Mouse (Mus musculus) liver, embryonic 15.5 days (tissue): ENCODE measurements around the gene Slc12a3. TPM values are rescaled to one million over a fixed set of nuclear protein-coding genes. Genes with fewer than 3 reads are reported as not detected.
A peak's percentile ranks its signal among the peaks of the same experiment; 100 is the strongest.

Source experiments
- ATAC-seq: fragments of 200-750 bp; cut with Nextera tagmentation; 2 replicates; pipeline ENCODE4 v1.8.0; 2017; ENCODE audit warnings: moderate number of reproducible peaks, mild to moderate bottlenecking, moderate library complexity; ENCODE audit not compliant: insufficient read depth
- H3K27ac ChIP-seq: fragments of 300-500 bp; sonication (generic); replicated peaks from 2 replicates; pipeline ENCODE4 v1.5.1; 2015; ENCODE audit warnings: mild to moderate bottlenecking, inconsistent platforms
- H3K27me3 ChIP-seq: fragments of 300-500 bp; sonication (generic); 2 replicates; pipeline ENCODE4 v1.6.1; 2015; ENCODE audit warnings: mild to moderate bottlenecking, inconsistent platforms
- H3K36me3 ChIP-seq: fragments of 300-500 bp; sonication (generic); replicated peaks from 2 replicates; pipeline ENCODE4 v1.6.1; 2015; ENCODE audit warnings: moderate library complexity, mild to moderate bottlenecking, inconsistent platforms
- H3K4me1 ChIP-seq: fragments of 300-500 bp; sonication (generic); replicated peaks from 2 replicates; pipeline ENCODE4 v1.6.1; 2015; ENCODE audit warnings: inconsistent platforms
- H3K4me2 ChIP-seq: fragments of 300-500 bp; sonication (generic); 2 replicates; pipeline ENCODE4 v1.6.1; 2015; ENCODE audit warnings: moderate library complexity, mild to moderate bottlenecking, inconsistent platforms
- H3K4me3 ChIP-seq: fragments of 300-500 bp; sonication (generic); replicated peaks from 2 replicates; pipeline ENCODE4 v1.5.1; 2015; ENCODE audit warnings: mild to moderate bottlenecking, inconsistent platforms
- H3K9ac ChIP-seq: fragments of 300-500 bp; sonication (generic); 2 replicates; pipeline ENCODE4 v1.6.1; 2015; ENCODE audit warnings: moderate library complexity, mild to moderate bottlenecking, inconsistent platforms
- H3K9me3 ChIP-seq: fragments of 300-500 bp; sonication (generic); replicated peaks from 2 replicates; pipeline ENCODE4 v1.6.1; 2016; ENCODE audit warnings: inconsistent platforms
- WGBS: fragments of 180-500 bp; shearing (Covaris S2); methylation state at CpG from one replicate; pipeline ENCODE4 v1.1.7; 2015; ENCODE audit warnings: mixed read lengths; ENCODE audit not compliant: insufficient replicate concordance; 5-methylcytosine and 5-hydroxymethylcytosine counted together
- polyA plus RNA-seq: library from polyadenylated mRNA; unstranded; fragments of >200 nt; fragmentation: Nextera tagmentation; extraction: Ambion mirVana; gene quantifications from 2 replicates; pipeline ENCODE4 v1.2.1, GENCODE M21; 2015

Slc12a3 gene
- polyA plus RNA-seq, 1 experiment from 2014 or later: 0.15 TPM

DNA sequence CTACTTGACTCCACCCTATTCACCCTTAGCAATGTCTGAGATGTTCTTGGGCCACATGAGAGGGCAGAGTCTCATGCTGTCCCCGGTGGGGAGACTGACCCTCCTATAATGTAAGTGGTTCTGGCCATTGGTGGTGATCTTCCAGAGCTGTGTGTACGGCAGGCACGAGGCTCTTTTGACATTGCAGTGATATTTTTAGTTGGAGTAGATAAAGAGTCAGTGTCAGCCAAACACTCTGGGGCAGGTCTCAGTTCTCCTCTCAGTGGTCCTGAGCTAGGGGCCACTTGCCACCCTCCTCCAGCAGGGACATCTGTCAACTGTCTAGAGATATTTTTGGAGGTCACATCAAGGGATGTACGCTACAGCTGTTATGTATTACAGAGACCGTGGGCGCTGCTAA lies 28.2 kb downstream of the Slc12a3 start:
- ATAC-seq: no peak
- WGBS: 39% methylated on average over 6 of the region's 6 CpGs
- Histone ChIP-seq H3K36me3 (no peaks in the 10 kb centered on the region), H3K9ac (no peak overlapping the region), H3K4me3 (no peak overlapping the region), H3K9me3 (no peaks in the 10 kb centered on the region), H3K27ac (no peak overlapping the region), H3K27me3 (no peaks in the 10 kb centered on the region), H3K4me2 (no peak overlapping the region), H3K4me1 (peaks cover 15% of the 10 kb centered on the region)

DNA sequence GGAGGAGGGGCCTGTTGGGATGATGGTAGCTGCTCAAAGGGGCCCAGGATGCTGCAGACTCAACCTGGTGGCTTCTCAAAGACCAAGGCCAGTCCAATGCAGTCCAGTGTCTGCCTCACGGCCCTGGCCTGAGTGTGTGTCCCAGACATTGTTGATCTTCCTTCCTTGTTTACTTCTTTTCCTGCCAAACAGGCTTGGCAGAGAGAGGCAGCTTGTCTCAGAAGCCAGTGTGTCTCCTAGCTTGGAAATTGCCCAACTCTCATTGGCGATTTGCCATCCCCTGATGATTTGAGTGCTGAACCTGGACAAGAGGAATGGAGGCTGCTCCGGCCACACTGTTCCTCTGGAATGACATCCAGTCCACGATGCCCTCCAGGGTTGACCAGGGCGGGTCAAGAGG lies 29.5 kb downstream of the Slc12a3 start:
- WGBS: 51% methylated on average over 5 of the region's 5 CpGs
- Histone ChIP-seq H3K9ac (no peak overlapping the region), H3K4me2 (no peak overlapping the region), H3K4me1 (peaks cover 28% of the 10 kb centered on the region), H3K4me3 (no peak overlapping the region), H3K36me3 (no peaks in the 10 kb centered on the region), H3K27me3 (no peaks in the 10 kb centered on the region), H3K9me3 (no peaks in the 10 kb centered on the region), H3K27ac (0 out of 2 replicates have a peak overlapping the region, but pooled peaks have one; percentile 19)
- ATAC-seq: no peak

DNA sequence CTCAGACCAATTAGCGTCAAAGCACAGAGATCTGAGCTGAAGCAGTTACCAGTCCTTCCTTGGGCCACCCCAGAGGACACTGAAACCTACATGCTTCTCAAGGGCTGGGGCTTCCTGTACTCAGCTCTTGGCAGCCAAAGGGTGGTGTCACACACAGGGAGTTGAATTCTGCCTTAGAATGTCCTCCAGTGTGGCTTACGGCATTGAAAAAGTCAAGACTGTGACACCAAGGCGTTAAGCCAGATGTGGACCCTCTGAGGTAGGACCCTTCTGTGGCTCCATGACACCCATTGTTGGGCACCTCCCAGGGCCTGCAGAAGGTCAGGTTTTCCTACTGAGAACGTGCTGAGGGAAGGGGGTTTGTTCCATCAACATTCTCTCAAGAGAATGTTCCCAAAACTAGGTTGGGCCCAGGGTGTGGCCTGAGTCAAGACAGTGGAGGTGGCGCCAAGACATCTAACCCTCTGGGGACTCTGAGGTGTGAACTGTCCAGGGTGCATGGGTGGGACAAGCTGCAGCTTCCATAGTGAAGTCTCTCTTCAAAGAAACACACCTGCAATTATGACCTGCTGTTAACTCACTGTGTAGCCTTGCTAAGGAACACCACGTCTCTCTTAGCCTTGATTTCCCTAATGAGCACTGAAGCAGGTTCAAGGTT lies 32.9 kb downstream of the Slc12a3 start:
- Histone ChIP-seq H3K9ac (no peak overlapping the region), H3K4me2 (no peak overlapping the region), H3K36me3 (no peaks in the 10 kb centered on the region), H3K27ac (no peak overlapping the region), H3K4me3 (no peak overlapping the region), H3K27me3 (no peaks in the 10 kb centered on the region), H3K9me3 (no peaks in the 10 kb centered on the region), H3K4me1 (peaks cover 42% of the 10 kb centered on the region)
- WGBS: 73% methylated on average over 6 of the region's 6 CpGs
- ATAC-seq: no peak

DNA sequence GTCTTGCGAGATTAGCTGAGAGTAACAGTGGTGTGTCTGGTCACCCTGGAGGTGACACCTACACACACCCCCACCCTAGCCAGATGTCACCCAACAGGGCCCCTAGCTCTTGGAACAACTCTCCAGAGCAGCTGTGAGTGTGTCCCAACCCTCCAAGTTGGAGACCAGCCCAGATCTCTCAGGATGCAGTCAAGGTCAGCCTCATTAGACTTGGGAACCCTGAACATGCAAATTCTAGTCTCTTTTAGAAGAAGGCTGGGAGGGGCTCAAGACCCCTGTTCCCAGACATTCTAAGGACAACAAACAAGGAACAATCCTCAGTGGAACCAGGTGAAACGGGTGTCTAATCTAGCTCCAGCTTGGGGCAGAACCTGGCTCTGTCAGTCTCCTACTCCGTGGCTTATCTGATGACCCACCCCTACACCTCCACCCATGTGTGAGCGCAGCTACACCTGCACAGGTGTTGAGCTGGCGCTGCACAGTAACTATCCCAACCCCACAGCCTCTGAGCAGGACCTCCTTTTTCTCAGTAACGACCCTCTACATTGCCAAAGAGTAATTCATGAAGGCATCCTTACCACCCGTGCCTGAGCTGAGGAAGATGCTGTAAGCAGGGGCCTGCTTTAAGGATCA lies 33.7 kb downstream of the Slc12a3 start:
- 0 out of 2 replicates have a peak overlapping the region, but pooled peaks have one; percentile 67 for H3K27ac ChIP-seq
- H3K9me3 ChIP-seq: no peaks in the 10 kb centered on the region
- 51% methylated on average over 7 of the region's 7 CpGs for WGBS
- H3K4me3 ChIP-seq: no peak overlapping the region
- no peak overlapping the region for H3K4me2 ChIP-seq
- H3K4me1 ChIP-seq: peaks cover 42% of the 10 kb centered on the region
- H3K27me3 ChIP-seq: no peaks in the 10 kb centered on the region
- no peak for ATAC-seq
- no peak overlapping the region for H3K9ac ChIP-seq
- no peaks in the 10 kb centered on the region for H3K36me3 ChIP-seq

DNA sequence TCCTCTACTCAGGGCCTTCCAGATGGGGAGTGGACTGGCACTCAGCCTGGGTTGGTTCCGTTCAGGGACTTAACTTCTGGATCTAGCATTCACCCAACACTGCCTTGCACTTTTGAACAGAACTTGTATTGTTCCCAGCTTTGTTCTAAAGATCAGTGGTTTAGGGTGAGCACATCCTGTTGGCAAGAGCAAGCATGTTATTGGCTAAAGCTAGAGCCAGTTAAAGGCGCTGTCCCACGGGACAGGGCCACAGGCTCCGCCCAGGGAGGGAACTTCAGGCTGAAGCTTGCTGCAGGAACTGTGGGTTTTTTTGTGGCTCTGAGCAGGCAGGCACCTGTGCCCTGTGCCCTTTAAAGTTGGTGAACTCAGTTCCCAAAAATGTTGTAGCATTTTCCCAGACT lies 34.3 kb downstream of the Slc12a3 start:
- H3K9ac ChIP-seq: no peak overlapping the region
- H3K27ac ChIP-seq: peak overlapping the region; percentile 67
- peaks cover 41% of the 10 kb centered on the region for H3K4me1 ChIP-seq
- peak; percentile 42 for ATAC-seq
- no peaks in the 10 kb centered on the region for H3K27me3 ChIP-seq
- 32% methylated on average over 4 of the region's 4 CpGs for WGBS
- H3K4me3 ChIP-seq: no peak overlapping the region
- no peak overlapping the region; the same call in 1 of the 2 replicates for H3K4me2 ChIP-seq
- no peaks in the 10 kb centered on the region for H3K9me3 ChIP-seq
- H3K36me3 ChIP-seq: no peaks in the 10 kb centered on the region

DNA sequence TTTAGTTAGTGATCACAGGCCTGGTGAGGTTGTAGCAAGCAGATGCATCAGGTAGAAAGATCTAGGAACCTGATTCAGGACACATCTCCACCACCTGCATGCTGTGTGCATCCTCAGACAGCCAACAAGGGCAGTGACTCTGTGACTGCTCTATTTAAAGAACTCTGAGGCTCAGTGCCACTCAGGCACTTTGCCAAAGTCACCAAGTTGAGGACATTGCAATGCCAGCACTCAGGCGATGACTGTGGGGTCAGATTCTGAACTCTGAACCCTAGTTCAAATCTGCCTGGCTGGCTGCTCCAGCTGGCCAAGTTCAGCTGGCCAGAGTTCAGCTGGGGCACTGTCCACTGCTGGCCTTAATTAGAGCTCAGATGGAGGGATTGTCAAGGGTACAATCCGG lies 34.9 kb downstream of the Slc12a3 start:
- Histone ChIP-seq H3K4me1 (peaks cover 38% of the 10 kb centered on the region), H3K36me3 (no peaks in the 10 kb centered on the region), H3K4me2 (no peak overlapping the region; the same call in 1 of the 2 replicates), H3K27ac (peak overlapping the region; percentile 67), H3K4me3 (no peak overlapping the region), H3K9ac (no peak overlapping the region), H3K9me3 (no peaks in the 10 kb centered on the region), H3K27me3 (no peaks in the 10 kb centered on the region)
- 63% methylated on average over 2 of the region's 2 CpGs for WGBS
- peak; percentile 67 for ATAC-seq

DNA sequence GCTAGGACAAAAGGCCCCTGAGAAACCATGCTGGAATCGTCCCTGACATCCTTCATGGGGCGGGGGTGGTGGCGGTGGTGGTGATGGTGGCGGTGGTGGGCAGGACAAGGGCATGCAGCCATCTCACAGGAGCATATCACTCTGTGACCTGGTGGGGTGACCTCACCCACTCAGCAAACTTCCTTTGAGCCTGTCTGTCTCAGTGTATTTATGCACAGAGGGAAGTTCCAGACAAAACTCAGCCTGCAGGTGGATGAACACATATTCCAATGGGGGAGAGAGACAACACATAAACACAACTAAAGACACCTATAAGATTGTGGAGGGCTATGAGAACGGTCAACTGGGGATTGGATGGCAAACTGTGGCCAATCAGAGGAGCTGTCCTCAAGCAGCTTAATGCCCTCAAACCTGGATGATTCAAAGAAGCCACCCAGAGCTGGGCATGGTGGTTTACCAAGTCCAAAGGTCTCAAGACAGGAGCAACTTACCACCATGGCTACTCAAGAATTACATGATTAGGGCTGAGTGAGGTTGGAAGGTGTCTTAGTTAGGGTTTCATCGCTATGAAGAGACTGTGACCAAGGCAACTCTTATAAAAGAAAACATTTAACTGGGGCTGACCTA lies 35.8 kb downstream of the Slc12a3 start:
- Histone ChIP-seq H3K4me2 (no peak overlapping the region), H3K9ac (no peak overlapping the region), H3K4me1 (peaks cover 40% of the 10 kb centered on the region), H3K27ac (peak overlapping the region; percentile 67; the same call in 1 of the 2 replicates), H3K9me3 (no peaks in the 10 kb centered on the region), H3K36me3 (no peaks in the 10 kb centered on the region), H3K27me3 (no peaks in the 10 kb centered on the region), H3K4me3 (no peak overlapping the region)
- 56% methylated on average over 6 of the region's 6 CpGs for WGBS
- ATAC-seq: no peak

DNA sequence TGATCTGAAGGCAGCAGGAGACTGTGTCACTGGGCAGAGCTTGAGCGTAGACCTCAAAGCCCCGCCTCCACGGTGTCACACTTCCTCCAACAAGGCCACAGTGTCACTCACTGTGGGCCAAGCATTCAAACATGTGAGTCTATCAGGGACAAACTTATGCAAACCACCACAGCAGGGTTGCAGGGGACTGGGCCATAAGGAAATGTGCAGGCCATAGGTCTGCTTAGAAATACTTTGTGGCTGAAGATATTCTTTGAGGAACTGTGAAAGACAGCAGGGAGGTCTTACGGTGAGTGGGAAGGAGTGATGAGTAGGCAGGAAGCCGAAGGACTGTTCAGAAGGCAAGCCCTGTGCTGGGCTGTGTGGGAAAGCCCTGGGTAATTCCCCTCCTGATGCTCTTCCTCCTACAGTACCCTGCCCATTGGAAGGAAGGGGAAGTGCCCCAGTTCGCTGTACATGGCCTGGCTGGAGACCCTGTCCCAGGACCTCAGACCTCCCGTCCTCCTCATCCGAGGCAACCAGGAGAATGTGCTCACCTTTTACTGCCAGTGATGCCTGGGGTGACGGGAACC lies 36.5 kb downstream of the Slc12a3 start:
- no peaks in the 10 kb centered on the region for H3K9me3 ChIP-seq
- WGBS: 32% methylated on average over 9 of the region's 9 CpGs
- peak; percentile 49 for ATAC-seq

DNA sequence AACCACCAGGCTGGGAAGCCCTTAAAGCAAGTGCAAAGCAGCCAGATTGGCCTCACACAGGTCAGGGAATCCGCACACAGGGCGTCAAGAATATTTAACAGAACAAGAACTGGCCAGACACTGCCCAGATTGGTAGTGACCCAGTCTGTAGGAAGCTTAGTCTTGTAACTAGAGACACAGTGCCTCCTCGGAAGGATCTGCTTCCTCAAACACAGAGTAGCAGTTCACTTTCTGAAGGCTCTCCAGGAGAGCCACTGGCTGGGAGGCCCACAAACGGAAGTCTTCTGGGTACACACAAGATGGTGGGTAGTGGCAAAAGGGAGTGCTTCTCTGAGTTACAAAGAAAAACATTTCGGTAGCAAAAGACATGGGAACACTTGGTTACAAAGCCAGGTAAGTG lies 41.8 kb downstream of the Slc12a3 start:
- no peak for ATAC-seq
- no peaks in the 10 kb centered on the region for H3K36me3 ChIP-seq
- H3K27me3 ChIP-seq: no peaks in the 10 kb centered on the region
- H3K27ac ChIP-seq: no peak overlapping the region; the same call in 1 of the 2 replicates
- no peaks in the 10 kb centered on the region for H3K9me3 ChIP-seq
- WGBS: 45% methylated on average over 5 of the region's 5 CpGs
- no peak overlapping the region for H3K9ac ChIP-seq
- no peak overlapping the region for H3K4me3 ChIP-seq
- peaks cover 33% of the 10 kb centered on the region for H3K4me1 ChIP-seq
- no peak overlapping the region for H3K4me2 ChIP-seq

More for the DNA sequence above, 36.5 kb downstream of the Slc12a3 start:
- H3K9ac ChIP-seq: no peak overlapping the region
- no peaks in the 10 kb centered on the region for H3K27me3 ChIP-seq
- peaks cover 41% of the 10 kb centered on the region for H3K4me1 ChIP-seq
- H3K4me3 ChIP-seq: no peak overlapping the region
- H3K4me2 ChIP-seq: no peak overlapping the region
- no peaks in the 10 kb centered on the region for H3K36me3 ChIP-seq
- peak overlapping the region; percentile 51; the same call in 1 of the 2 replicates for H3K27ac ChIP-seq

DNA sequence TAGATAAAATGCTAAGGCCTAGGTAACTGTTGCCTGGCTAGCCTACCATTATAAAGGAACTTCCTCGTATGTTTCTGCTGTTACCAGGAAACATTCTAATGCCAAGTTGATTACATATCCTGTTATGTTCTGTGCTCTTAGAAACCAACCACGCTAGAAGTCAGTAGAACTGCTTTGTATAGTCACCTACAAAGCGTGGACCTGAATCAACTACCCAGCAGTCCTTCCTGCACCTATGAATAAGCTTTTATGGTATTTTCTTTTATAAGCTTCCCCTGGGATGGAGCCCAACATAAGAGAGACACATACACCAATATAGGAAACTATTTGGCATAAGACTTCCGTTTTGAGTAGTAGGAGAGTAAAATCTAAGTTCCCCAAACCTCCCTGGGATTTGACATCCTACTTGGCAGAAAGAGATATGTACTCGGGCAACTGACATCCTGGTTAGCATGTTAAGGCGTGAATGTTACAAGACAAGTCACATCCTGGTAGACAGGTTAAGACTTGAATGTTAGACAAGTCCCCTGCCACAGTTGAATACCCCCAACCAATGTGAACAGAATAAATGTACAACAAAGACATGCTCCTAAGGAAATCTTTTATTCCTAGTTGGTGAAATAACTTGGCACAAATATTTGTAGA lies 44.1 kb downstream of the Slc12a3 start:
- ATAC-seq: no peak
- Histone ChIP-seq H3K4me1 (peaks cover 47% of the 10 kb centered on the region), H3K27me3 (no peaks in the 10 kb centered on the region), H3K36me3 (no peaks in the 10 kb centered on the region), H3K9ac (no peak overlapping the region), H3K4me2 (no peak overlapping the region), H3K27ac (no peak overlapping the region), H3K4me3 (no peak overlapping the region), H3K9me3 (no peaks in the 10 kb centered on the region)
- 53% methylated on average over 6 of the region's 6 CpGs for WGBS
